Mouse (Mus musculus): ENCODE measurements around the gene Kmt2c.
A peak's percentile ranks its signal among the peaks of the same experiment; 100 is the strongest.
"Not testable (repeated sequence)": the region's sequence is repeated elsewhere in the genome, so short reads cannot be mapped to it uniquely, and the experiment has no call there.

The Kmt2c gene

DNA sequence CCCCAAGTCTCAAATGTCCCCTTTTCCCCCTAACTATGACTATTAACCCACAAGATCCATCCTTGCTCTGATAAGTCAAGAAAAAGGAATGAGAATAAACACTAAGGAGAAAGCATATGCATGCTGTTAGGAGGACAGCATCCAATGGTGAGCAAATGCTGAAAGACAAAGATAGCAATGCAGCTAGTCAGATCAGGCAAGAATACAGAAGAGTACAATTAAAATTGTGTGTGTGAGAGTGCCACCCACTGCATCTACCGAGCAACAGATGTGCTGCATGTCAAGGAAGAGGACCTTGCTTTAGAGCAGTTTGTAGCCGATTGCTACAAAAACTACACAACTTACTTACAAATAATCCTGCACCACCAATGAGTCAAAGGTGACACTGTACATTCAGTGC is 145.1 kb downstream of the Kmt2c start:
- DNase-seq, result no peak

GRCm38 (mm10) chr5:25331322-25331721 is 167.3 kb downstream of the Kmt2c start:
- no peak for DNase-seq

DNA sequence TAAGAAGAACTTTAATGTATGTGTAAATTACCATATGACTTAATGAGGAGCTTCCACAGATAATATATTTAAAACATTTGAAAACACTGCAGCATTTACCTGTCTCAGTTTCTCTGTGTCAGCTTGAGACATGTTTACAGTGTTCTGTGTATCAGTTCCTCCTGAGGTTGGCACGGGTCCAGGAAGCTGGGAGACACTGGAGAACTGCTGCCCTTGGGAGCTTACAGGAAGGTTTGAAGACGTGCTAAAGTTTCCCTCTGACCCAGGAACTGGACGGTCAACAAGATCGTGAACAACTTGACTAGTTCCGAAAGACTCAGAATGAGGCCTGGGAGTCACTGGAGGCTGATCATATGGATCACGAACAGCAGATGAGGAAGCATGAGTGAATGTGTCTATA is 184.7 kb downstream of the Kmt2c start:
- DNase-seq, result peak; percentile 24

DNA sequence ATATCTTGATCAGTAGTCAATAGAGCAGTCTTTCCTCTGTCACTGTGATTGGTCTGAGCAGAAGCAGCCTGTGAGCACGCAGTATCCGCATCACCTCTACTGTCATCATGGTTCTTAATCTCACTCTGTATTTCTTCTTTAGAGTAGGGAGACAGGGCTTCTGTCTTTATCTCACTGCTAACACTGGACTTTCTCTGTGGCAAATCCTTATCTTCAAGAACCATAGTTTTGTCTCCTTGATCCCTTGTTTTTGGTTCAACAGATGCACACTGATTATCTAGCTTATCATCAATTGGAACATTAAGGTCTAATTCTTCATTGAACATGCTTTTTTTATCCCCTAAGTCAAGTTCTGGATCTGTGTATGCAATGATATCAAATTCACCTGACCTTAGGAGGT is 188.4 kb downstream of the Kmt2c start:
- DNase-seq, result no peak

DNA sequence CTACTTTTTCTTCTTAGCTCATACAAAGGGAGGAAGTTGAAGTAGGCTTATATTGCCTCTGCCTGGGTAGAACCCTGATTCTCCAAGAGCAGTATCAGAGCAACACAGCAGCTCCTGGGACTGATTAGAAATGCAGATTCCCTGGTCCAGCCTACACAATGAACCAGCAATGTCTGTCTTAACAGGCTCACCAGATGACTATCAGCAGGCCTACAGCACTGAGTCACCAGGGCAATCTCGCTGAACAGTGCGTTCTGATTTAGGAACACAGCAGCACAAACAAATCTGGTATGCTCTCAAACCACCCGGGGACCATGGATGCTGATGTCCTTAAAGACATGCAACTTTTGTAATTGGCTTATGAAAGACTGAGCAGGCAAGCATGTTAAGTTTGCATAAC is 201.8 kb downstream of the Kmt2c start:
- DNase-seq, result no peak

DNA sequence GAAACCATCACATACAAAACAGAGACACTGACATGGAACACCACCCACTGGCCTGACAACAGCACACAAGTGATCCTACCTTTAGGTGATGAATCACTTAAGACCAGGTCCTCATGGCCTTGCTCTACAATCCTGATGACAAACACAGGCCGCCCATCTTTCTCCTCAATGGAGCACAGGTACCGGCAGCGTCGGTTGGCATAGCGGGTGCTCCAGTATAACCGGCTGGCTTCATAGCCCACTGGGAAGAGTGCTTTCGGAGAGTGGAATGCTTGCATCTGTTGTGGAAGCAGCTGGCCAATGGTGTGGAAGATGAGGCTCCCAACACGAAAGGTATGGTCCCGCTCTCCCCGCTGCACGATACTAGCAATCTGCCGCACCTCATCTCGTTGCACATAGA is 214.6 kb downstream of the Kmt2c start:
- DNase-seq, result no peak

DNA sequence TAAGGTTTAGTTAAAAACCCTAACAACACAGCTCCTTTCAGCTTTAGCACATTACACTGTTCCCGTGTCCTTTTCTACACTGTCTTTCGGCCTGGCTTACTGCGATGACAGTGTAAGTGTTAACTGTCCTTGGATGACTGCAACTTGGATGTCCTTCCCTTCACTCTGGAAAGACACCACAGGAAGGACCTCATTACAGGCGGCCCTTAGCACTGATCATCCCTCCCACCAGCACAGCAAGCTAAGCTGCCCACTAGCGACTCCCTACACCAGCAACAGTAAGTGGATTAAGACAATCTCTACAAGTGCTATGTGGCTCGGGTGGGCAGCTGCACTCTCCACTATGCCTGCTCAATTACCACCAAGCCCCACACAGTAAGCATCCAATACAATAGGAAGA is 222.2 kb downstream of the Kmt2c start:
- no peak for DNase-seq

DNA sequence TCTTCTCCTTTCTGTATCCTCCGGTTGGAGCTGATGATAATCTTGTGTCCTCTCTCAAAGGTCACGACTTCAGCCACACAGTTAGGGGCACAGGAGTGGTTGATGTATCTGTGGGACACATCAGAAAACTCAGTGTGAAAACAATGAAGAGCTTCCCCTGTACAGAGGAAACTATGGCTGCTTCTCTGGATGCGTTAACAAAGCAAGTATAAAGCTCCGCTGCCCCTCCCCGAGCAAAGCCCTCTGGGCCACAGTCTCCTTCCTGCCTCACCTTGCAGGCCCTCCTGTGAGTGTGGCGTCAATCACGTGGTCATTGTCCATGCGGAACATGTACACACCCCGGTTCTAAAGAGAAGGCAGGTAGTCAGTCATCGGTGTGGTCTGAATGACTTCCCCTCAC is 223.0 kb downstream of the Kmt2c start:
- no peak for DNase-seq

GRCm38 (mm10) chr5:25268258-25268888 is 230.2 kb downstream of the Kmt2c start:
- no peak for DNase-seq

- no peak for DNase-seq
Measured at GRCm38 (mm10) chr5:25262266-25262665, 236.3 kb downstream of the Kmt2c start.

GRCm38 (mm10) chr5:25261452-25261851 is 237.1 kb downstream of the Kmt2c start:
- no peak for DNase-seq

- no peak for DNase-seq
Measured at GRCm38 (mm10) chr5:25256686-25257085, 241.9 kb downstream of the Kmt2c start.

- DNase-seq, result no peak
Measured at GRCm38 (mm10) chr5:25254491-25254890, 244.1 kb downstream of the Kmt2c start.

- DNase-seq, result no peak
Measured at GRCm38 (mm10) chr5:25252825-25253544, 245.6 kb downstream of the Kmt2c start.

DNA sequence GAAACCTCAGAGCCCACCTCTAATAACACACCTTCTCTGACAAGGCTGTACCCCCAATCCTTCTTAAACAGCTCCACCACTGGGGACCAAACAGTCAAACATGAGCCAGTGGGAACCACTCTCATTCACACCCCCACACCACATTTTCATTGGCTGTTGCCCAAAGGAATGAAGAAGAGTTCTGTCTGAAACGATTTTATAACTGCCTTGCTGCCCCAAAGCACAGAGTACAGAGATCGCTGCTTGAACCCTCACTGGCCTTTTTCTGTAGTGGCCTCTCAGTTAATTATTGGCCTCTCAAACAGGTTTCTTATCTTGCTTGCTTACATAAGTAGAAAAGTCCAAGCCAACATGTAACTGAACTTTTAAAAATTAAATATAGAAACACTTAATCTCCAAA is 246.2 kb downstream of the Kmt2c start:
- DNase-seq, result no peak

DNA sequence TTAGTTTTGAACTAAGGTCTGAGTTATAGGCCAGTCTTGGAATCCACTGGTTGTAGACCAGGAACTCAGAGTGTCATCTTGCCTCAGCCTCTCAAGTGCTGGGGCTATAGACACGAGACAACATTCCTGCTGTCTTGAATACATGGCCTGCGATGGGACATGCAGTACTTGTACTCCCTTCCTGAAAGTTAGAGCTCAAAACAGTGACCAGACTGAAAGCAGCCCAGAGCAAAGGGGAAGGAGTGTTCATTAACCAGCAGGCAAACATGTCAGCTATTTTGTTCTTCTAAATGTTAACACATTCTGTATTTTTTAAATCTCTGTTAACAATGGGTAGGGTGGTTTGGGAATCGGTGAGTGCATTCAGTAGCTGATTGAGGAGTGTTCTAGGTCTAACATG is 251.5 kb downstream of the Kmt2c start:
- no peak for DNase-seq

- DNase-seq, result no peak
Measured at GRCm38 (mm10) chr5:25246473-25246865, 252.1 kb downstream of the Kmt2c start.

DNA sequence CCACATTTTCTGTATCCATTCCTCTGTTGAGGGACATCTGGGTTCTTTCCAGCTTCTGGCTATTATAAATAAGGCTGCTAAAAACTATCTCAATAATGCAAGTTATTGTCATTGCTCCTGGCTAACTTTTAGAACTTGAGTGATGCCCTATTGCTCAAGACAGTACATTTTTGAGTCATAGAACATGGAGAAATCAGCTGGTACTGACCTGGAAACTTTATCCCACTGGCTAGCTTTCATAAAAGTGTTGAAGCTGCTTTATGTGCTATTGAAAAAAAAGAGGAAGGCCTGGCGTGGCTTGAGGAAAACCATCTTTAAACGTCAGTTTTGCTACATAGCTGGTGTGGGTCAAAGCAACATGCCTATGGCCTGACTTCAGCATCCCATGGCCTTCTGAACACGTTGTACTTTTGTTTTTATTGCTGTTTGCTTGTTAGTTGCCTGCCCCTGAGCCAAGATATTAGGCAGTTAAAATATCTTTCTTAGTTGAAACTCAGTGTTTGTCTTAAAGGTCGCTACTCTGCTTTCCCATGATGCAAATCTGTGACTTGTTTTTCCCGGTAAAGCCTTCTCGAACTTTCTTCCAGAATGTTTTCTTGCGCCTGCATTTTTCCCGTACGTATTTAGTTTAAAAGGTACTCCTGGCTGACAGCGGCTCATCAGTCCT is 252.6 kb downstream of the Kmt2c start:
- no peak for DNase-seq

- no peak for DNase-seq
Measured at GRCm38 (mm10) chr5:25243101-25243500, 255.5 kb downstream of the Kmt2c start.

DNA sequence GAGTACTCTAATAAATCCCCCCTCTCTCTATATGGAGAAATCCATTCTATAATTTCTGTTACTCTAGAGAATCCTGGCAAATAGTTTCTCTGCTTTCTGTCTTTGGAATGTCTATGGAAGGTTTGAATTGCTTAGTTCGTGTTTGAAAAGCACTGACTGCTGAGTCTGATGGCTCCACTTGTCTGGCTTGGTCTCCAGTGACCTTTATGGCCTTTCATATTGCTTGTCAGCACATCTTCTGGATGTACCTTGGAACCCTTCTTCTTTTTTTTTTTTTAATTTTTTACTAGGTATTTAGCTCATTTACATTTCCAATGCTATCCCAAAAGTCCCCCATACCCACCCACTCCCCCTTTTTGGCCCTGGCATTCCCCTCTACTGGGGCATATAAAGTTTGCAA is 274.2 kb downstream of the Kmt2c start:
- not testable (repeated sequence) for DNase-seq

- DNase-seq, result peak; percentile 92
Measured at GRCm38 (mm10) chr5:25222752-25223702, 275.6 kb downstream of the Kmt2c start, which contains the start of gene E130116L18Rik. Gene E130116L18Rik, minus strand, starts transcription at chr5:25223153.

All from lung, postnatal 10 days (tissue).